Mouse (Mus musculus) forebrain, embryonic 12.5 days (tissue): ENCODE results near the gene Fcf1. TPM values are rescaled to one million over a fixed set of nuclear protein-coding genes. Genes with fewer than 3 reads are reported as not detected.

Experiments
- ATAC-seq: fragments of 200-750 bp; cut with Nextera tagmentation; 2 replicates; pipeline ENCODE4 v1.8.0; 2017; ENCODE audit warnings: moderate TSS enrichment; ENCODE audit not compliant: low FRiP score
- H3K27ac ChIP-seq: fragments of 300-500 bp; sonication (generic); 2 replicates; pipeline ENCODE4 v1.5.1; 2016; ENCODE audit warnings: mild to moderate bottlenecking
- H3K27me3 ChIP-seq: fragments of 300-500 bp; sonication (generic); 2 replicates; pipeline ENCODE4 v1.6.1; 2016; ENCODE audit warnings: mild to moderate bottlenecking
- H3K36me3 ChIP-seq: fragments of 300-500 bp; sonication (generic); replicated peaks from 2 replicates; pipeline ENCODE4 v1.6.1; 2016; ENCODE audit warnings: mild to moderate bottlenecking
- H3K4me1 ChIP-seq: fragments of 300-500 bp; sonication (generic); 2 replicates; pipeline ENCODE4 v1.6.1; 2016
- H3K4me2 ChIP-seq: fragments of 300-500 bp; sonication (generic); 2 replicates; pipeline ENCODE4 v1.6.1; 2016; ENCODE audit warnings: mild to moderate bottlenecking, moderate library complexity
- H3K4me3 ChIP-seq: fragments of 300-500 bp; sonication (generic); replicated peaks from 2 replicates; pipeline ENCODE4 v1.5.1; 2016; ENCODE audit warnings: mild to moderate bottlenecking
- H3K9ac ChIP-seq: fragments of 300-500 bp; sonication (generic); 2 replicates; pipeline ENCODE4 v1.6.1; 2016; ENCODE audit warnings: mild to moderate bottlenecking
- H3K9me3 ChIP-seq: fragments of 300-500 bp; sonication (generic); 2 replicates; pipeline ENCODE4 v1.6.1; 2016
- WGBS: fragments of 180-500 bp; shearing (Covaris S2); methylation state at CpG from one replicate; pipeline ENCODE4 v1.1.7; 2016; 5-methylcytosine and 5-hydroxymethylcytosine counted together
- polyA plus RNA-seq: library from polyadenylated mRNA; unstranded; fragments of >200 nt; fragmentation: Nextera tagmentation; extraction: Ambion mirVana; gene quantifications from 2 replicates; pipeline ENCODE4 v1.2.1, GENCODE M21; 2016

Fcf1 gene
- polyA plus RNA-seq: 132 TPM in 2 replicates

GRCm38 (mm10) chr12:84970428-84971096, at the start of gene Fcf1, which contains the start of gene Arel1:
TSS of gene Fcf1 (plus strand) at chr12:84970897.
TSS of gene Arel1 (minus strand) at chr12:84970900.
- peaks cover 19% of the 10 kb centered on the region for H3K4me1 ChIP-seq
- peaks cover 22% of the 10 kb centered on the region for H3K36me3 ChIP-seq
- under 1% methylated on average over 42 of the region's 42 CpGs for WGBS
- H3K4me3 ChIP-seq: peak within 1 kb of the TSS; percentile 88
- ATAC-seq: peak; percentile 81
- no peaks in the 10 kb centered on the region; the same call in 1 of the 2 replicates for H3K27me3 ChIP-seq
- no peaks in the 10 kb centered on the region for H3K9me3 ChIP-seq
- 0 out of 2 replicates have a peak within 1 kb of the TSS, but pooled peaks have one; percentile 31 for H3K27ac ChIP-seq
- H3K9ac ChIP-seq: peak within 1 kb of the TSS; percentile 85
- peak within 1 kb of the TSS; percentile 95 for H3K4me2 ChIP-seq

GRCm38 (mm10) chr12:84921881-84922419, 48.7 kb upstream of the Fcf1 start:
- H3K9ac ChIP-seq: no peak overlapping the region
- 44% methylated on average over 8 of the region's 8 CpGs for WGBS
- H3K9me3 ChIP-seq: no peaks in the 10 kb centered on the region
- H3K27me3 ChIP-seq: no peaks in the 10 kb centered on the region
- peak overlapping the region; percentile 68 for H3K27ac ChIP-seq
- peaks cover 62% of the 10 kb centered on the region for H3K36me3 ChIP-seq
- H3K4me1 ChIP-seq: no peaks in the 10 kb centered on the region; the same call in 1 of the 2 replicates
- ATAC-seq: no peak; the same call in 1 of the 2 replicates
- H3K4me3 ChIP-seq: no peak overlapping the region
- no peak overlapping the region for H3K4me2 ChIP-seq

- H3K4me1 ChIP-seq: no peaks in the 10 kb centered on the region; the same call in 1 of the 2 replicates
- H3K4me2 ChIP-seq: no peak overlapping the region
- H3K27ac ChIP-seq: no peak overlapping the region
- no peaks in the 10 kb centered on the region for H3K9me3 ChIP-seq
- H3K4me3 ChIP-seq: no peak overlapping the region
- H3K9ac ChIP-seq: no peak overlapping the region
- 94% methylated on average over 5 of the region's 5 CpGs for WGBS
- H3K36me3 ChIP-seq: peaks cover 62% of the 10 kb centered on the region
- H3K27me3 ChIP-seq: no peaks in the 10 kb centered on the region
- ATAC-seq: no peak
Observed at GRCm38 (mm10) chr12:84924324-84924723, 46.4 kb upstream of the Fcf1 start.

- no peaks in the 10 kb centered on the region for H3K9me3 ChIP-seq
- 93% methylated on average over 6 of the region's 6 CpGs for WGBS
Observed at GRCm38 (mm10) chr12:84926542-84926941, 44.2 kb upstream of the Fcf1 start.

GRCm38 (mm10) chr12:84932210-84932609, 38.5 kb upstream of the Fcf1 start:
- 93% methylated on average over 6 of the region's 6 CpGs for WGBS
- Histone ChIP-seq H3K27me3 (no peaks in the 10 kb centered on the region), H3K4me1 (no peaks in the 10 kb centered on the region), H3K9ac (no peak overlapping the region), H3K4me2 (no peak overlapping the region), H3K36me3 (peaks cover 65% of the 10 kb centered on the region), H3K27ac (no peak overlapping the region), H3K9me3 (no peaks in the 10 kb centered on the region), H3K4me3 (no peak overlapping the region)
- no peak for ATAC-seq

More at GRCm38 (mm10) chr12:84926542-84926941, 44.2 kb upstream of the Fcf1 start:
- no peak for ATAC-seq
- Histone ChIP-seq H3K9ac (no peak overlapping the region), H3K4me1 (no peaks in the 10 kb centered on the region; the same call in 1 of the 2 replicates), H3K4me2 (no peak overlapping the region), H3K27ac (no peak overlapping the region), H3K4me3 (no peak overlapping the region), H3K36me3 (peaks cover 65% of the 10 kb centered on the region), H3K27me3 (no peaks in the 10 kb centered on the region)

- Histone ChIP-seq H3K9me3 (no peaks in the 10 kb centered on the region), H3K4me1 (no peaks in the 10 kb centered on the region), H3K27ac (no peak overlapping the region), H3K27me3 (no peaks in the 10 kb centered on the region), H3K36me3 (peaks cover 63% of the 10 kb centered on the region), H3K4me3 (no peak overlapping the region), H3K4me2 (no peak overlapping the region), H3K9ac (no peak overlapping the region)
- 78% methylated on average over 5 of the region's 5 CpGs for WGBS
- ATAC-seq: no peak
Observed at GRCm38 (mm10) chr12:84935343-84935742, 35.4 kb upstream of the Fcf1 start.

GRCm38 (mm10) chr12:84939117-84939516, 31.6 kb upstream of the Fcf1 start:
- no peak overlapping the region for H3K4me2 ChIP-seq
- no peak overlapping the region for H3K4me3 ChIP-seq
- H3K27me3 ChIP-seq: no peaks in the 10 kb centered on the region
- no peak for ATAC-seq
- H3K36me3 ChIP-seq: peaks cover 56% of the 10 kb centered on the region
- H3K9me3 ChIP-seq: no peaks in the 10 kb centered on the region
- WGBS: 95% methylated on average over 7 of the region's 7 CpGs
- no peaks in the 10 kb centered on the region for H3K4me1 ChIP-seq
- no peak overlapping the region for H3K27ac ChIP-seq
- H3K9ac ChIP-seq: no peak overlapping the region

- no peak for ATAC-seq
- WGBS: 94% methylated on average over 7 of the region's 7 CpGs
Observed at GRCm38 (mm10) chr12:84940343-84940742, 30.4 kb upstream of the Fcf1 start.

GRCm38 (mm10) chr12:84941717-84942116, 29.0 kb upstream of the Fcf1 start:
- Histone ChIP-seq H3K27me3 (no peaks in the 10 kb centered on the region), H3K4me1 (no peaks in the 10 kb centered on the region), H3K4me2 (no peak overlapping the region), H3K9ac (no peak overlapping the region), H3K36me3 (peaks cover 51% of the 10 kb centered on the region), H3K9me3 (no peaks in the 10 kb centered on the region), H3K27ac (no peak overlapping the region), H3K4me3 (no peak overlapping the region)
- 95% methylated on average over 13 of the region's 13 CpGs for WGBS
- ATAC-seq: no peak

More at GRCm38 (mm10) chr12:84940343-84940742, 30.4 kb upstream of the Fcf1 start:
- Histone ChIP-seq H3K9ac (no peak overlapping the region), H3K4me1 (no peaks in the 10 kb centered on the region), H3K4me2 (no peak overlapping the region), H3K27ac (no peak overlapping the region), H3K27me3 (no peaks in the 10 kb centered on the region), H3K9me3 (no peaks in the 10 kb centered on the region), H3K4me3 (no peak overlapping the region), H3K36me3 (peaks cover 50% of the 10 kb centered on the region)

GRCm38 (mm10) chr12:84943006-84943952, 27.4 kb upstream of the Fcf1 start:
- H3K36me3 ChIP-seq: peaks cover 56% of the 10 kb centered on the region

GRCm38 (mm10) chr12:84944150-84944812, 26.4 kb upstream of the Fcf1 start:
- Histone ChIP-seq H3K4me1 (no peaks in the 10 kb centered on the region), H3K4me2 (no peak overlapping the region), H3K9ac (no peak overlapping the region), H3K27ac (no peak overlapping the region), H3K36me3 (peaks cover 51% of the 10 kb centered on the region), H3K4me3 (no peak overlapping the region), H3K27me3 (no peaks in the 10 kb centered on the region), H3K9me3 (no peaks in the 10 kb centered on the region)
- WGBS: 88% methylated on average over 4 of the region's 4 CpGs
- no peak for ATAC-seq

More at GRCm38 (mm10) chr12:84943006-84943952, 27.4 kb upstream of the Fcf1 start:
- WGBS: 94% methylated on average over 21 of the region's 21 CpGs
- ATAC-seq: no peak
- no peaks in the 10 kb centered on the region for H3K4me1 ChIP-seq
- H3K27ac ChIP-seq: no peak overlapping the region
- H3K4me3 ChIP-seq: no peak overlapping the region
- no peaks in the 10 kb centered on the region for H3K27me3 ChIP-seq
- no peak overlapping the region for H3K9ac ChIP-seq
- H3K4me2 ChIP-seq: no peak overlapping the region
- H3K9me3 ChIP-seq: no peaks in the 10 kb centered on the region
